Mouse (Mus musculus) heart, postnatal 0 days (tissue): ENCODE data around the gene Mipol1. TPM values are rescaled to one million over a fixed set of nuclear protein-coding genes. Genes with fewer than 3 reads are reported as not detected.

Experiments used
- ATAC-seq: fragments of 200-750 bp; cut with Nextera tagmentation; 2 replicates; pipeline ENCODE4 v1.8.0; 2017; ENCODE audit warnings: low read depth, moderate number of reproducible peaks, moderate library complexity; ENCODE audit not compliant: insufficient read depth
- DNase-seq: peaks from one replicate; pipeline ENCODE4 v3.0.0-alpha.2; 2016; ENCODE audit warnings: low spot score
- H3K27ac ChIP-seq: fragments of 300-500 bp; sonication (generic); 2 replicates; pipeline ENCODE4 v1.5.1; 2014; ENCODE audit warnings: low read depth, mild to moderate bottlenecking
- H3K27me3 ChIP-seq: fragments of 300-500 bp; sonication (generic); 2 replicates; pipeline ENCODE4 v1.6.1; 2014; ENCODE audit warnings: low read length, mixed read lengths; ENCODE audit not compliant: control insufficient read depth, insufficient read depth
- H3K36me3 ChIP-seq: fragments of 300-500 bp; sonication (generic); replicated peaks from 2 replicates; pipeline ENCODE4 v1.6.1; 2014; ENCODE audit warnings: low read length, mixed read lengths; ENCODE audit not compliant: control insufficient read depth, insufficient read depth
- H3K4me1 ChIP-seq: fragments of 300-500 bp; sonication (generic); 2 replicates; pipeline ENCODE4 v1.6.1; 2014; ENCODE audit warnings: antibody characterized with exemption; ENCODE audit not compliant: control insufficient read depth, insufficient read depth
- H3K4me2 ChIP-seq: fragments of 300-500 bp; sonication (generic); 2 replicates; pipeline ENCODE4 v1.6.1; 2014; ENCODE audit warnings: low read depth, mild to moderate bottlenecking, low read length, moderate library complexity
- H3K4me3 ChIP-seq: fragments of 300-500 bp; sonication (generic); 2 replicates; pipeline ENCODE4 v1.5.1; 2014; ENCODE audit warnings: low read depth, low read length
- H3K9ac ChIP-seq: fragments of 300-500 bp; sonication (generic); replicated peaks from 2 replicates; pipeline ENCODE4 v1.6.1; 2014; ENCODE audit warnings: low read depth, low read length, mixed read lengths
- H3K9me3 ChIP-seq: fragments of 300-500 bp; sonication (generic); replicated peaks from 2 replicates; pipeline ENCODE4 v1.6.1; 2016; ENCODE audit warnings: low read length; ENCODE audit not compliant: control insufficient read depth
- CTCF ChIP-seq: IDR thresholded peaks from 2 replicates; pipeline ENCODE4 v1.5.1; 2016; ENCODE audit warnings: antibody characterized with exemption, control low read depth, low read depth
- EP300 ChIP-seq: IDR thresholded peaks from 2 replicates; pipeline ENCODE4 v1.6.1; 2016; ENCODE audit warnings: antibody characterized with exemption, low read depth
- WGBS: fragments of 180-500 bp; shearing (Covaris S2); extraction: QIAGEN DNeasy Blood & Tissue Kit; methylation state at CpG from one replicate; pipeline ENCODE4 v1.1.7; 2014; 5-methylcytosine and 5-hydroxymethylcytosine counted together
- polyA plus RNA-seq: library from polyadenylated mRNA; unstranded; fragments of >200 nt; fragmentation: Nextera tagmentation; extraction: Ambion mirVana; gene quantifications from 2 replicates; pipeline ENCODE4 v1.2.1, GENCODE M21; 2015
- total RNA-seq: library from RNA; depleted of rRNA; stranded (reverse); fragments of >200 nt; gene quantifications from 2 replicates; pipeline ENCODE4 v1.2.3, GENCODE M21; 2014; ENCODE audit warnings: low replicate concordance

Gene Mipol1
- total and polyA plus RNA-seq, 2 experiments from 2014 or later = 5.9 to 6.9 TPM

DNA sequence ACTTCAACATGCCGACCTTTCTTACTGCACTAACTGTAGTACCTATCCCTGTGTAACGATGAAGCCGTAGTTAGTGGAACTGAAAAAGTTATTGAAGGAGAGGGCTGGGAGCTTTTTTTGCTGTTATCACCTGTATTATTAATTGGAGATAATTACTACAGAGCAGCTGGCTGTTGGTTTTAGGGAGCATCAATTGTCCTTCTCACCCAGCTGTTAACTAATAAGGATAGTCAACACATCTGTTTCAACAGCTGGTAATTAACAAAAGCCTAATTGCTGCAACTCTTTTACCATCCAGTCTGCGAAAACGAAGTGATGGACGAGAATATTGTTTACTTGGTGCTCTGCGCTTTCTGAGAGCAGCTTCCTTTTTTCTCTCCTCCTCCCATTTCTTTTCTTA lies 170.9 kb downstream of the Mipol1 start:
- H3K9me3 ChIP-seq = no peaks in the 10 kb centered on the region
- no peaks in the 10 kb centered on the region for H3K36me3 ChIP-seq
- TF ChIP-seq EP300 = no peak
- no peak for TF ChIP-seq CTCF
- no peaks in the 10 kb centered on the region for H3K27me3 ChIP-seq
- no peak overlapping the region for H3K4me3 ChIP-seq
- 74% methylated on average over 7 of the region's 7 CpGs for WGBS
- ATAC-seq (no peak), DNase-seq (no peak)
- no peak overlapping the region for H3K9ac ChIP-seq
- H3K27ac ChIP-seq = no peak overlapping the region
- no peaks in the 10 kb centered on the region for H3K4me1 ChIP-seq
- no peak overlapping the region for H3K4me2 ChIP-seq

DNA sequence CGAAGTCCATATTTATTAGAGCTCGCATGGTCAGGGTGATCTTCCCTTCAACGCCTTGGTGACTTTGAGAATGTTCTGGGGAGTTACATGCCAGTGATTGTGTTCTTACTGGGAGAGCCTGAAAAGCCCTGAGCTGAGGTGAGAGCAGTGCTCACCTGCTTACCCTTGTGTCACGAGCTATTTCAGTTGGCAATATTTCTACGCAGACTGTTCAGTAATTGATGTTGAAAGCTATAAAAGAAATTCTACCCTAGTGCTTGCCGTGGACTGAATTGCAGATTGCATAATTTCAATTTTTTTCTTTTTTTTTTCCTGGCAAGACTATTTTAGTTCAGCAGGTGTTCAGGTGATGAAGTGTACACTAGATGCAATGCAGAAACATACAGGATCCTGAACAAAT lies 172.1 kb downstream of the Mipol1 start:
- Histone ChIP-seq H3K4me1 (no peaks in the 10 kb centered on the region), H3K9me3 (no peaks in the 10 kb centered on the region), H3K9ac (no peak overlapping the region), H3K4me3 (no peak overlapping the region), H3K27me3 (no peaks in the 10 kb centered on the region), H3K4me2 (no peak overlapping the region), H3K36me3 (no peaks in the 10 kb centered on the region), H3K27ac (no peak overlapping the region)
- WGBS = 75% methylated on average over 6 of the region's 6 CpGs
- ATAC-seq (no peak), DNase-seq (no peak)
- TF ChIP-seq EP300 (no peak), CTCF (no peak)

- TF ChIP-seq CTCF (no peak), EP300 (no peak)
- Histone ChIP-seq H3K4me1 (no peaks in the 10 kb centered on the region), H3K4me2 (no peak overlapping the region), H3K9ac (no peak overlapping the region), H3K9me3 (no peaks in the 10 kb centered on the region), H3K27me3 (no peaks in the 10 kb centered on the region), H3K4me3 (no peak overlapping the region), H3K36me3 (no peaks in the 10 kb centered on the region), H3K27ac (no peak overlapping the region)
- ATAC-seq (no peak), DNase-seq (no peak)
These were observed 179.7 kb downstream of the Mipol1 start for GRCm38 (mm10) chr12:57409976-57410375.

DNA sequence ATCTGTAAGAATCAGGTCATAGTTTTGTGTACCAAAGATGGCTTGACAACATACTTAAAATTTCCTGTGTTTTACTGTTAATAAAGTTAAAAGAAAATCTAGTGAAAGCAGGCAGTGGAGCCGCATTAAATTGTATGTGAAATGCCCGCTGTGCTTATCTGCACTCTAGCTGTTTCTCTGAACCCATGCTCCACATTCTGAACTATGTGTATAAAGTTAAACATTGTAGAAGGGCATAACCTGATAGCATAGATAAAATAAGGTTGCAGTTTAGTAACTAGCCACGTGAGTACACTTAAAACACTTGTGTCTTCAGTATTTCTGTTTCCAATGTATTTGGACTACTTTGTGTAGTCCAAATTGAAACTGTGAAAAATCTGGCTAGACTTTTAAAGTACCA lies 183.6 kb downstream of the Mipol1 start:
- no peaks in the 10 kb centered on the region for H3K36me3 ChIP-seq
- no peaks in the 10 kb centered on the region for H3K9me3 ChIP-seq
- ATAC-seq (no peak), DNase-seq (no peak)
- H3K9ac ChIP-seq = no peak overlapping the region
- no peak overlapping the region for H3K4me2 ChIP-seq
- no peaks in the 10 kb centered on the region for H3K4me1 ChIP-seq
- H3K27ac ChIP-seq = no peak overlapping the region
- 62% methylated on average over 3 of the region's 3 CpGs for WGBS
- no peaks in the 10 kb centered on the region for H3K27me3 ChIP-seq
- TF ChIP-seq EP300 = no peak
- no peak overlapping the region for H3K4me3 ChIP-seq

DNA sequence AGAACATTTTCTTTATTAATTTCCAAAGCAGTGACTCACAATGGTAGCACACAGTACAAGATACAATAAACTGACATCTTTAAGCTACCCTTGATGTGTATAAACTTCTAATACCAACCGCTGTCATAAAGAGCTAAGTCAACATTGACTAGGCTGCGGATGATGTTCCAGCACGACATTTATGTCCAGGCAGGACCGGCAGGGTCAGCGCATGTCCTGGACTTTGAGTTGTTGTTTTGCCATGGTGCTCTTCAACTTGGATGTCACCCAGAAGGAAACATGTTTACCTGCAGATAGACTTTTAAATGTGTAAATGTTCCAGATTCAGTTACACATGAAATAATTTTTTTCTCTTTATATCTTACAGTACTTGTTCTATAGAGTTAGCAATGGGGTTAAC lies 194.7 kb downstream of the Mipol1 start:
- ATAC-seq (no peak), DNase-seq (no peak)
- TF ChIP-seq EP300 (no peak), CTCF (no peak)
- H3K4me1 ChIP-seq = no peaks in the 10 kb centered on the region
- H3K9ac ChIP-seq = no peak overlapping the region
- WGBS = 91% methylated on average over 5 of the region's 5 CpGs
- no peaks in the 10 kb centered on the region for H3K27me3 ChIP-seq
- no peak overlapping the region for H3K4me3 ChIP-seq
- H3K27ac ChIP-seq = no peak overlapping the region
- no peaks in the 10 kb centered on the region for H3K36me3 ChIP-seq
- H3K4me2 ChIP-seq = no peak overlapping the region
- H3K9me3 ChIP-seq = no peaks in the 10 kb centered on the region; the same call in 1 of the 2 replicates

GRCm38 (mm10) chr12:57428243-57428642 lies 198.0 kb downstream of the Mipol1 start:
- H3K36me3 ChIP-seq = no peaks in the 10 kb centered on the region
- no peak for ATAC-seq
- H3K4me2 ChIP-seq = no peak overlapping the region
- H3K4me1 ChIP-seq = no peaks in the 10 kb centered on the region
- H3K9me3 ChIP-seq = no peaks in the 10 kb centered on the region; the same call in 1 of the 2 replicates
- no peaks in the 10 kb centered on the region for H3K27me3 ChIP-seq
- no peak overlapping the region for H3K27ac ChIP-seq
- no peak for DNase-seq
- WGBS = 73% methylated on average over 3 of the region's 3 CpGs
- no peak overlapping the region for H3K4me3 ChIP-seq
- H3K9ac ChIP-seq = no peak overlapping the region
- no peak for TF ChIP-seq CTCF
- no peak for TF ChIP-seq EP300
